Mouse (Mus musculus) heart, adult 11 months (tissue): ENCODE measurements around the gene Ssx9.
"Not testable (repeated sequence)": the region's sequence is repeated elsewhere in the genome, so short reads cannot be mapped to it uniquely, and the experiment has no call there.

ENCODE experiments used
- DNase-seq: peaks from one replicate; pipeline ENCODE4 v3.0.0; 2022

The Ssx9 gene

GRCm38 (mm10) chrX:8748132-8748531 lies at the start of gene Ssx9:
Gene Ssx9, plus strand, starts transcription at chrX:8748432.
- not testable (repeated sequence) for DNase-seq

GRCm38 (mm10) chrX:8732907-8733306 lies 15.3 kb upstream of the Ssx9 start:
- DNase-seq: no peak

- DNase-seq: not testable (repeated sequence)
These were observed 55.2 kb downstream of the Ssx9 start, which contains the start of gene Ssxb5 for GRCm38 (mm10) chrX:8803391-8803790. Gene Ssxb5, plus strand, starts transcription at chrX:8803691.
